Mouse (Mus musculus): ENCODE measurements around the gene Scn3b. TPM values are rescaled to one million over a fixed set of nuclear protein-coding genes. Genes with fewer than 3 reads are reported as not detected.

Scn3b gene
- 101 and 111 TPM in 2 replicates for polyA plus RNA-seq (2015; fragmentation: Nextera tagmentation; extraction: Ambion mirVana)

- Histone ChIP-seq H3K4me2 (peak within 1 kb of the TSS; percentile 68), H3K27ac (peak within 1 kb of the TSS; percentile 88), H3K36me3 (no peaks in the 10 kb centered on the region), H3K9me3 (no peaks in the 10 kb centered on the region), H3K4me1 (replicated peaks) (peaks cover 51% of the 10 kb centered on the region), H3K27me3 (no peaks in the 10 kb centered on the region), H3K9ac (peak within 1 kb of the TSS; percentile 85), H3K4me3 (peak within 1 kb of the TSS; percentile 68)
- peak; percentile 97 for ATAC-seq (ENCODE audit: low FRiP score)
- under 1% methylated on average over 42 of the region's 42 CpGs for WGBS
Observed at GRCm38 (mm10) chr9:40269103-40269861, at the start of gene Scn3b. TSS of gene Scn3b (plus strand) at chr9:40269217.

- Histone ChIP-seq H3K27me3 (peaks cover 4% of the 10 kb centered on the region; the same call in 1 of the 2 replicates), H3K36me3 (no peaks in the 10 kb centered on the region), H3K9ac (no peak overlapping the region), H3K27ac (no peak overlapping the region), H3K9me3 (no peaks in the 10 kb centered on the region), H3K4me2 (no peak overlapping the region), H3K4me3 (no peak overlapping the region), H3K4me1 (replicated peaks) (no peaks in the 10 kb centered on the region)
- ATAC-seq (ENCODE audit: low FRiP score): no peak
- 74% methylated on average over 4 of the region's 4 CpGs for WGBS
Observed at GRCm38 (mm10) chr9:40224289-40224688, 44.7 kb upstream of the Scn3b start.

GRCm38 (mm10) chr9:40227874-40228789, 40.9 kb upstream of the Scn3b start:
- ATAC-seq (ENCODE audit: low FRiP score): peak; percentile 85
- Histone ChIP-seq H3K9ac (no peak overlapping the region), H3K9me3 (no peaks in the 10 kb centered on the region), H3K4me2 (no peak overlapping the region), H3K36me3 (no peaks in the 10 kb centered on the region), H3K27ac (no peak overlapping the region), H3K4me1 (replicated peaks) (no peaks in the 10 kb centered on the region), H3K27me3 (peaks cover 4% of the 10 kb centered on the region; the same call in 1 of the 2 replicates), H3K4me3 (no peak overlapping the region)
- 66% methylated on average over 10 of the region's 10 CpGs for WGBS

GRCm38 (mm10) chr9:40228804-40229331, 40.1 kb upstream of the Scn3b start:
- Histone ChIP-seq H3K9me3 (no peaks in the 10 kb centered on the region), H3K9ac (no peak overlapping the region)
- ATAC-seq (ENCODE audit: low FRiP score): no peak

GRCm38 (mm10) chr9:40229479-40229878, 39.5 kb upstream of the Scn3b start:
- 68% methylated on average over 5 of the region's 5 CpGs for WGBS
- no peak for ATAC-seq (ENCODE audit: low FRiP score)

More at GRCm38 (mm10) chr9:40228804-40229331, 40.1 kb upstream of the Scn3b start:
- peaks cover 4% of the 10 kb centered on the region; the same call in 1 of the 2 replicates for H3K27me3 ChIP-seq
- no peak overlapping the region for H3K4me2 ChIP-seq
- H3K4me3 ChIP-seq: no peak overlapping the region
- WGBS: 49% methylated on average over 6 of the region's 6 CpGs
- H3K36me3 ChIP-seq: no peaks in the 10 kb centered on the region
- H3K4me1 ChIP-seq (replicated peaks): peaks cover under 1% of the 10 kb centered on the region; the same call in 1 of the 2 replicates
- no peak overlapping the region for H3K27ac ChIP-seq

GRCm38 (mm10) chr9:40231019-40231418, 38.0 kb upstream of the Scn3b start:
- H3K27ac ChIP-seq: no peak overlapping the region
- no peaks in the 10 kb centered on the region for H3K36me3 ChIP-seq
- no peak overlapping the region for H3K9ac ChIP-seq
- no peak overlapping the region for H3K4me3 ChIP-seq
- H3K9me3 ChIP-seq: no peaks in the 10 kb centered on the region
- WGBS: 76% methylated on average over 3 of the region's 3 CpGs
- peaks cover 8% of the 10 kb centered on the region for H3K4me1 ChIP-seq (replicated peaks)
- H3K27me3 ChIP-seq: no peaks in the 10 kb centered on the region
- no peak for ATAC-seq (ENCODE audit: low FRiP score)
- no peak overlapping the region for H3K4me2 ChIP-seq

More at GRCm38 (mm10) chr9:40229479-40229878, 39.5 kb upstream of the Scn3b start:
- Histone ChIP-seq H3K4me3 (no peak overlapping the region), H3K9me3 (no peaks in the 10 kb centered on the region), H3K36me3 (no peaks in the 10 kb centered on the region), H3K4me1 (replicated peaks) (peaks cover 7% of the 10 kb centered on the region), H3K27me3 (peaks cover 4% of the 10 kb centered on the region; the same call in 1 of the 2 replicates), H3K27ac (no peak overlapping the region), H3K4me2 (no peak overlapping the region), H3K9ac (no peak overlapping the region)

- Histone ChIP-seq H3K9me3 (no peaks in the 10 kb centered on the region), H3K4me1 (replicated peaks) (peaks cover 8% of the 10 kb centered on the region), H3K36me3 (no peaks in the 10 kb centered on the region), H3K4me3 (no peak overlapping the region), H3K9ac (no peak overlapping the region), H3K4me2 (no peak overlapping the region), H3K27ac (peak overlapping the region; percentile 19; the same call in 1 of the 2 replicates), H3K27me3 (0 out of 2 replicates have a peak, but pooled peaks cover 5% of the 10 kb centered on the region)
- WGBS: 52% methylated on average over 10 of the region's 10 CpGs
- ATAC-seq (ENCODE audit: low FRiP score): peak; percentile 43; the same call in 1 of the 2 replicates
Observed at GRCm38 (mm10) chr9:40234233-40235072, 34.6 kb upstream of the Scn3b start.

GRCm38 (mm10) chr9:40235220-40235619, 33.8 kb upstream of the Scn3b start:
- Histone ChIP-seq H3K4me2 (no peak overlapping the region), H3K36me3 (no peaks in the 10 kb centered on the region), H3K27ac (peak overlapping the region; percentile 19; the same call in 1 of the 2 replicates), H3K27me3 (0 out of 2 replicates have a peak, but pooled peaks cover 5% of the 10 kb centered on the region), H3K9ac (no peak overlapping the region), H3K9me3 (no peaks in the 10 kb centered on the region), H3K4me1 (replicated peaks) (peaks cover 8% of the 10 kb centered on the region), H3K4me3 (no peak overlapping the region)
- no peak for ATAC-seq (ENCODE audit: low FRiP score)
- 86% methylated on average over 7 of the region's 7 CpGs for WGBS

- WGBS: 21% methylated on average over 4 of the region's 4 CpGs
Observed at GRCm38 (mm10) chr9:40239749-40240148, 29.3 kb upstream of the Scn3b start.

GRCm38 (mm10) chr9:40240311-40240710, 28.7 kb upstream of the Scn3b start:
- peaks cover 23% of the 10 kb centered on the region for H3K4me1 ChIP-seq (replicated peaks)
- no peak overlapping the region for H3K4me2 ChIP-seq
- no peak overlapping the region for H3K27ac ChIP-seq
- no peak for ATAC-seq (ENCODE audit: low FRiP score)
- H3K4me3 ChIP-seq: no peak overlapping the region
- WGBS: 22% methylated on average over 5 of the region's 5 CpGs
- H3K9ac ChIP-seq: no peak overlapping the region
- H3K27me3 ChIP-seq: 0 out of 2 replicates have a peak, but pooled peaks cover 5% of the 10 kb centered on the region
- H3K9me3 ChIP-seq: no peaks in the 10 kb centered on the region
- H3K36me3 ChIP-seq: no peaks in the 10 kb centered on the region

More at GRCm38 (mm10) chr9:40239749-40240148, 29.3 kb upstream of the Scn3b start:
- Histone ChIP-seq H3K36me3 (no peaks in the 10 kb centered on the region), H3K27me3 (0 out of 2 replicates have a peak, but pooled peaks cover 5% of the 10 kb centered on the region), H3K4me1 (replicated peaks) (peaks cover 22% of the 10 kb centered on the region), H3K4me3 (no peak overlapping the region), H3K9me3 (no peaks in the 10 kb centered on the region), H3K4me2 (no peak overlapping the region), H3K9ac (no peak overlapping the region), H3K27ac (no peak overlapping the region)
- ATAC-seq (ENCODE audit: low FRiP score): no peak

- peak; percentile 89 for ATAC-seq (ENCODE audit: low FRiP score)
- H3K9me3 ChIP-seq: no peaks in the 10 kb centered on the region
- H3K4me2 ChIP-seq: peak overlapping the region; percentile 60
- no peaks in the 10 kb centered on the region for H3K36me3 ChIP-seq
- H3K4me3 ChIP-seq: peak overlapping the region; percentile 42
- peak overlapping the region; percentile 94 for H3K27ac ChIP-seq
- peak overlapping the region; percentile 75 for H3K9ac ChIP-seq
- H3K4me1 ChIP-seq (replicated peaks): peaks cover 29% of the 10 kb centered on the region
- H3K27me3 ChIP-seq: 0 out of 2 replicates have a peak, but pooled peaks cover 5% of the 10 kb centered on the region
- under 1% methylated on average over 15 of the region's 15 CpGs for WGBS
Observed at GRCm38 (mm10) chr9:40241223-40241801, 27.7 kb upstream of the Scn3b start.
